10 mouse cellular contexts compared by ENCODE assay signal in the genomic region with DNA sequence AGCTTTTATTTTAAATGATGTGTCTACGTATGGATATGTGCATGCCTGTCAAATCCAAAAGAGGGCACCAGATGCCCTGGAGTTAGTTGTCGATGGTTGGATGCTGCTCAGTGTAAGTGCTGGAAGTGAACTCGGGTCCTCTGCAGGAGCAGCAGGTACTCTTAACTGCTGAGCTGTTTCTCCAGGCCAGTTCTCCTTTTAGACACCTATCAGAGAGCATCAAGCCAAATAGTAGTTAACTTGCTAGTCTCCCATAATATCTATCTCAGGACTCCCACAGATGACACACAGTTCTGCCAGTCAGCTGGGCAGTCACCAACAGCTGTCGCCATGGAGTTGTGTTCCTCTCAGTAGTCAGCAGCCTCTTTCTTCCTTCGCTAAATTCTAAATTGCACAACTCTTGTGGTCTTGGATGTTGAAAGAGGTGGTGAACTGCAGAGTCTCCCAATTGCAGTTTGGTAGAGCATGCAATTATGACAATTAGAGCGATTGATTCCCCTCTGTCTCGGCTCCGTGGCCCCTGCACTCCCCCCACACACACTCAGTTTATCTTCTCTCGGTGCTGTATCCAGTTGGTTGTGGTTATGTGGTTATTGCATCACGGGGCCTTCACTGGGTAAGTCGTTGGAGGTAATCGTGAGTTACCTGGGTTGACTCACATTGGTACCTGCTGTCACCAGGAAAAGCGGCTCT. TPM values are rescaled to one million over a fixed set of nuclear protein-coding genes. Genes with fewer than 3 reads are reported as not detected.
DNase-seq lines count a peak whose midpoint lies in the region; ATAC-seq and TF ChIP-seq lines count a peak whose summit lies in the region.
"Had no signal": no experiment of that assay in that cellular context is flagged by ENCODE, and none has a peak within 500 bp of the region (broad histone marks: within the 10 kb centered on the region; RNA-seq: fewer than 3 reads in every experiment).

No protein-coding gene starts in this region.

- H3K4me2 ChIP-seq in myocyte (ENCODE audit: low read depth), result peak overlapping the region; percentile 94
- H3K4me2 ChIP-seq in kidney, embryonic 16.5 days (replicated peaks; ENCODE audit: low read depth, low read length), result no peak overlapping the region

- no peak overlapping the region for H3ac ChIP-seq in myocyte (ENCODE audit: control insufficient read depth, insufficient read length)

- peak; percentile 34 for DNase-seq in liver, adult 2 months (ENCODE audit: extremely low read depth, low read depth, low spot score)
- DNase-seq in liver (no peak), MEL (ENCODE audit: low read depth, low spot score) (peak; percentile 80)
- peak; percentile 41 for DNase-seq in induced T-regulatory cell, adult 2 months (ENCODE audit: low read depth)
- DNase-seq in thymus, adult 18-20 months, result no peak
- DNase-seq: thymus, adult 2 months had no signal

- peak; percentile 58 to 87; a peak in 3 of 4 replicates for TF ChIP-seq EP300 in MEL (IDR thresholded peaks at IDR 0.05; ENCODE audit: low read depth in 1 of 2, low read length in 2 of 2)

- H3K9me3 ChIP-seq in MEL (replicated peaks; ENCODE audit: insufficient read depth, low read length), result no peaks in the 10 kb centered on the region
- no peaks in the 10 kb centered on the region for H3K9me3 ChIP-seq in kidney, embryonic 16.5 days (ENCODE audit: low read length)
- H3K9me3 ChIP-seq: embryonic facial prominence, embryonic 15.5 days had no signal

- no peaks in the 10 kb centered on the region for H3K27me3 ChIP-seq in liver, adult 2 months (ENCODE audit: control insufficient read depth, insufficient read depth, low read length)
- H3K27me3 ChIP-seq in MEL (ENCODE audit: control insufficient read depth in 1 of 2, insufficient read depth in 2 of 2, low read length in 2 of 2), result no peaks in the 10 kb centered on the region
- H3K27me3 ChIP-seq in myocyte (ENCODE audit: control insufficient read depth, insufficient read depth, insufficient read length), result no peaks in the 10 kb centered on the region
- H3K27me3 ChIP-seq in kidney, embryonic 16.5 days (ENCODE audit: insufficient read depth, low read length), result no peaks in the 10 kb centered on the region
- H3K27me3 ChIP-seq: embryonic facial prominence, embryonic 15.5 days had no signal

- no peaks in the 10 kb centered on the region; the same call in 1 of the 2 replicates for H3K79me2 ChIP-seq in liver, adult 2 months (ENCODE audit: control insufficient read depth, insufficient read depth, low read length)
- H3K79me2 ChIP-seq in MEL (ENCODE audit: control insufficient read depth, insufficient read depth, low read length, poor library complexity) (peaks cover 31% of the 10 kb centered on the region), myocyte (ENCODE audit: control insufficient read depth, insufficient read depth) (no peaks in the 10 kb centered on the region)

- 73% methylated on average over 13 of the region's 13 CpGs for WGBS in liver, adult 2 months
- 86% methylated on average over 13 of the region's 13 CpGs for WGBS in kidney, embryonic 16.5 days

- H3K4me1 ChIP-seq in liver, adult 2 months (ENCODE audit: control insufficient read depth, insufficient read depth, low read length), result peaks cover 9% of the 10 kb centered on the region
- peaks cover 21 to 43% of the 10 kb centered on the region in 2 experiments for H3K4me1 ChIP-seq in MEL (ENCODE audit: control insufficient read depth in 1 of 2, insufficient read depth in 2 of 2, low read length in 2 of 2)
- H3K4me1 ChIP-seq in kidney, embryonic 16.5 days (ENCODE audit: insufficient read depth, low read length), result peaks cover 15% of the 10 kb centered on the region

- no peak overlapping the region for H3K9ac ChIP-seq in liver, adult 2 months (ENCODE audit: low read depth, low read length)
- peak overlapping the region; percentile 87 for H3K9ac ChIP-seq in MEL (ENCODE audit: control insufficient read depth, low read depth, low read length, poor library complexity, severe bottlenecking)
- H3K9ac ChIP-seq in kidney, embryonic 16.5 days (replicated peaks; ENCODE audit: low read length), result no peak overlapping the region

- H3K36me3 ChIP-seq in liver, adult 2 months (ENCODE audit: control insufficient read depth, insufficient read depth, low read length), result no peaks in the 10 kb centered on the region
- H3K36me3 ChIP-seq in MEL (ENCODE audit: control insufficient read depth in 1 of 2, insufficient read depth in 2 of 2, low read length in 2 of 2), result peaks cover 6 to 51% of the 10 kb centered on the region in 2 experiments
- H3K36me3 ChIP-seq in myocyte (ENCODE audit: control insufficient read depth, insufficient read depth), result no peaks in the 10 kb centered on the region
- H3K36me3 ChIP-seq in kidney, embryonic 16.5 days (ENCODE audit: insufficient read depth, low read length), result peaks cover 6% of the 10 kb centered on the region; the same call in 1 of the 2 replicates

- H3K27ac ChIP-seq in liver, adult 2 months (replicated peaks; ENCODE audit: insufficient read depth, low read depth, low read length), result no peak overlapping the region
- peak overlapping the region; percentile 84 for H3K27ac ChIP-seq in MEL (ENCODE audit: control insufficient read depth, low read depth, low read length)
- no peak overlapping the region for H3K27ac ChIP-seq in kidney, embryonic 16.5 days (ENCODE audit: low read length)
- H3K27ac ChIP-seq: embryonic facial prominence, embryonic 15.5 days had no signal

- H3K4me3 ChIP-seq in liver, adult 2 months (ENCODE audit: insufficient read depth, low read depth, low read length), result no peak overlapping the region
- H3K4me3 ChIP-seq in MEL (ENCODE audit: control insufficient read depth in 1 of 2, insufficient read depth in 1 of 2, low read depth in 2 of 2, low read length in 2 of 2), result peak overlapping the region; percentile 93 to 97
- peak overlapping the region; percentile 86 for H3K4me3 ChIP-seq in myocyte
- no peak overlapping the region for H3K4me3 ChIP-seq in kidney, embryonic 16.5 days (ENCODE audit: low read length)

- TF ChIP-seq CTCF in liver, adult 2 months (IDR thresholded peaks at IDR 0.05; ENCODE audit: low read depth, low read length), result no peak
- peak in 2 of 3 experiments; percentile 15 to 45; a peak in 3 of 6 replicates for TF ChIP-seq CTCF in MEL (IDR thresholded peaks at IDR 0.05 in 2 of 3, conservative IDR thresholded peaks at IDR 0.05 in 1 of 3; ENCODE audit: control insufficient read depth in 1 of 3, insufficient read depth in 1 of 3, low read depth in 2 of 3, low read length in 3 of 3, poor library complexity in 1 of 3, severe bottlenecking in 1 of 3)

- ATAC-seq in kidney, embryonic 16.5 days (ENCODE audit: low FRiP score, low TSS enrichment), result no peak

- no peak for TF ChIP-seq POLR2A in liver, adult 2 months (IDR thresholded peaks at IDR 0.05; ENCODE audit: extremely low read depth, insufficient read depth, low read length)
- TF ChIP-seq POLR2A in MEL (IDR thresholded peaks at IDR 0.05; ENCODE audit: control insufficient read depth in 1 of 2, insufficient read depth in 1 of 2, low read depth in 1 of 2, low read length in 2 of 2, poor library complexity in 1 of 2) (no peak; a peak in 1 of 4 replicates), myocyte (IDR thresholded peaks at IDR 0.05; ENCODE audit: insufficient read length, low read depth) (no peak)

- TF ChIP-seq RAD21 in MEL (IDR thresholded peaks at IDR 0.05; ENCODE audit: low read depth, low read length), result peak; percentile 43

TF ChIP-seq in MEL, 35 proteins besides CTCF, POLR2A, EP300 and RAD21 (continues in another document):
- TF ChIP-seq TAL1 (IDR thresholded peaks at IDR 0.05; ENCODE audit: low read length) (peak; percentile 22; the same call in 1 of the 2 replicates), CHD2 (IDR thresholded peaks at IDR 0.05; ENCODE audit: low read length) (no peak), HCFC1 (IDR thresholded peaks at IDR 0.05; ENCODE audit: low read depth, low read length) (no peak)

TF ChIP-seq in myocyte, 11 proteins besides CTCF, POLR2A, EP300 and RAD21:
- TF ChIP-seq TCF12 (IDR thresholded peaks at IDR 0.05; ENCODE audit: insufficient read depth, poor library complexity, severe bottlenecking) (no peak), E2F4 (IDR thresholded peaks at IDR 0.05; ENCODE audit: insufficient read depth) (no peak), USF1 (IDR thresholded peaks at IDR 0.05; ENCODE audit: low read depth) (no peak)

RNA-seq across cellular contexts. Expression of a gene that starts 1.0 kb away (rescaled TPM):
- 42.7 and 43.7 TPM in 2 replicates for total RNA-seq in liver, adult 2 months (2014; rRNA removed)
- 28.7 and 35.2 TPM in 2 replicates for polyA plus RNA-seq in liver, adult 2 months (2012; rRNA removed)
- total RNA-seq in MEL (2012; rRNA removed), result 80.2 and 92.4 TPM in 2 replicates
- polyA plus RNA-seq in MEL (2012; ENCODE audit: insufficient read depth in 1 of 2, insufficient read length in 2 of 2, low read depth in 1 of 2, low replicate concordance in 2 of 2, missing spikeins in 1 of 2) (10 to 100 TPM in 1 of 2 experiments, not detected in 1; 46.1 TPM), myocyte (2012; fragmentation: generic; extraction: Trizol) (22.6 TPM)
- 28.0 and 29.7 TPM in 2 replicates for polyA plus RNA-seq in kidney, embryonic 16.5 days (2015; fragmentation: Nextera tagmentation; extraction: Ambion mirVana)

RNA-seq across cellular contexts. Expression of a gene that starts 1.4 kb away (rescaled TPM):
- 5.3 and 8.1 TPM in 2 replicates for total RNA-seq in liver, adult 2 months (2014; rRNA removed)
- 8.7 and 9.1 TPM in 2 replicates for polyA plus RNA-seq in liver, adult 2 months (2012; rRNA removed)
- 23.4 and 24.8 TPM in 2 replicates for total RNA-seq in MEL (2012; rRNA removed)
- polyA plus RNA-seq in MEL (2012; ENCODE audit: insufficient read depth in 1 of 2, insufficient read length in 2 of 2, low read depth in 1 of 2, low replicate concordance in 2 of 2, missing spikeins in 1 of 2) (10 to 100 TPM in 1 of 2 experiments, not detected in 1; 21.9 TPM), myocyte (2012; fragmentation: generic; extraction: Trizol) (15.5 TPM)
- polyA plus RNA-seq in kidney, embryonic 16.5 days (2015; fragmentation: Nextera tagmentation; extraction: Ambion mirVana), result 11.7 and 13.8 TPM in 2 replicates

RNA-seq across cellular contexts. Expression of a gene that starts 25.5 kb away (rescaled TPM):
- 113 and 117 TPM in 2 replicates for total RNA-seq in liver, adult 2 months (2014; rRNA removed)
- polyA plus RNA-seq in liver, adult 2 months (2012; rRNA removed), result 130 and 177 TPM in 2 replicates
- total RNA-seq in MEL (2012; rRNA removed), result 124 and 127 TPM in 2 replicates
- polyA plus RNA-seq in MEL (2012; ENCODE audit: insufficient read depth in 1 of 2, insufficient read length in 2 of 2, low read depth in 1 of 2, low replicate concordance in 2 of 2, missing spikeins in 1 of 2), result 100 to 1,000 TPM in 1 of 2 experiments, not detected in 1; 112 TPM
- 16.1 TPM for polyA plus RNA-seq in myocyte (2012; fragmentation: generic; extraction: Trizol)
- polyA plus RNA-seq in kidney, embryonic 16.5 days (2015; fragmentation: Nextera tagmentation; extraction: Ambion mirVana), result 165 and 170 TPM in 2 replicates

RNA-seq across cellular contexts. Expression of a gene that starts 54.9 kb away (rescaled TPM):
- total RNA-seq in liver, adult 2 months (2014; rRNA removed), result 1.2 and 1.5 TPM in 2 replicates
- 0.54 and 1.1 TPM in 2 replicates for polyA plus RNA-seq in liver, adult 2 months (2012; rRNA removed)
- total RNA-seq in MEL (2012; rRNA removed), result 0.12 and 0.26 TPM in 2 replicates
- polyA plus RNA-seq in MEL (2012; ENCODE audit: insufficient read depth in 1 of 2, insufficient read length in 2 of 2, low read depth in 1 of 2, low replicate concordance in 2 of 2, missing spikeins in 1 of 2) (under 1 TPM in 1 of 2 experiments, not detected in 1; 0.46 TPM), myocyte (2012; fragmentation: generic; extraction: Trizol) (not detected)
- polyA plus RNA-seq in kidney, embryonic 16.5 days (2015; fragmentation: Nextera tagmentation; extraction: Ambion mirVana), result 0.52 and 0.53 TPM in 2 replicates
- polyA plus RNA-seq: neural tube, embryonic 11.5 days had no signal

Comparison
In these comparisons a context has a peak if more than half of its experiments do, and no peak if none do; other contexts are left out.
1. DNase-seq: peak in liver, adult 2 months (single experiment), MEL (single experiment) and induced T-regulatory cell, adult 2 months (single experiment); none in liver (single experiment) and thymus, adult 18-20 months (0 of 2).
2. H3K4me3 ChIP-seq: peak in MEL (2 of 2) and myocyte (single experiment); none in liver, adult 2 months (single experiment) and kidney, embryonic 16.5 days (single experiment).